Mouse (Mus musculus) gastrocnemius, postnatal 14 days (tissue): ENCODE measurements around the gene Dok1. TPM values are rescaled to one million over a fixed set of nuclear protein-coding genes. Genes with fewer than 3 reads are reported as not detected.
A peak's percentile ranks its signal among the peaks of the same experiment; 100 is the strongest.

Experiments used
- DNase-seq: peaks from one replicate; pipeline ENCODE4 v3.0.0; 2021; ENCODE audit warnings: mixed read lengths
- intact Hi-C: fragments of 180-260 bp; cut with DNase I; formaldehyde crosslinking; loops from one replicate; pipeline ENCODE4 v1.15.1; 2025; ENCODE audit warnings: low total_unique reads
- total RNA-seq, 2 experiments: library from RNA; stranded (reverse); gene quantifications; 2 replicates each; pipeline ENCODE4 v1.2.3; 2021

Dok1 gene
- total RNA-seq, 2 experiments from 2014 or later = 5.0 to 7.1 TPM

DNA sequence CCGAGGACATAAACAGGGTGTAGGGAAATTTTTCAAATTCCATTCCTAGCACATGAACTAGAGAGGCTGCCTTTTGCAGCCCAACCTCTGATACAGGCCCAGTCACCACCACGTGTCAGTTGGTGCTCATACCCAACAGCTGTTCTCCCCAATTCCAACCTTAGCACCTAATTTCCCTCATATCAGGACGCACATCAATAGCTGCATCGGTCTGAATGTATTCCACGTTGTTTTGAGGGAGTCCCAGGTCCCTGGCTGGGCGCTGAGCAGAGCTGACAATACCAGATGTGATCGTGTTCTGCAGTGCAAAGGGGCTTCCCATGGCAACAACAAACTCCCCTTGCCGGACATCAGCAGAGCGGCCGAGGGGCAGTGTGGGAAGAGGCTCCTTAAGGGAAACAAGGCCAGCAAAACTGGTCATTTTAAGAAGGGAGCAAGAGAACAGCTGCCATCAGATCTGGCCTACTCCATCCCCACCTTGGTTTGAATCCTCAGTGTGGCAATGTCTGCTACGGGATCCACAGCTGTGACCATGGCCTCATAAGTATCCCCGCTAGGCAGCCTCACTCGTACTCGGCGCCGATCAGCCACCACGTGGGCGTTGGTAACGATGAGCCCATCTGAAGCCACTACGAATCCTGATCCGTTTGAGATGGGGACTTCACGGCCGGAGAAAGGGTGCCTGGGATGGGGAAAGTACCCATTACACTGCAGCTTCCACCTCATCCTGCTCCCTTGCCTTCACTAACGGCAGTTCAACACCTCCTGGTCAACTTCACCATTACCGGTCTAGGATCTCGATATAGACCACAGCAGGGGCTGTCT lies 20.1 kb upstream of the Dok1 start:
- intact Hi-C loops = no loop called here
- DNase-seq = peak; percentile 27

DNA sequence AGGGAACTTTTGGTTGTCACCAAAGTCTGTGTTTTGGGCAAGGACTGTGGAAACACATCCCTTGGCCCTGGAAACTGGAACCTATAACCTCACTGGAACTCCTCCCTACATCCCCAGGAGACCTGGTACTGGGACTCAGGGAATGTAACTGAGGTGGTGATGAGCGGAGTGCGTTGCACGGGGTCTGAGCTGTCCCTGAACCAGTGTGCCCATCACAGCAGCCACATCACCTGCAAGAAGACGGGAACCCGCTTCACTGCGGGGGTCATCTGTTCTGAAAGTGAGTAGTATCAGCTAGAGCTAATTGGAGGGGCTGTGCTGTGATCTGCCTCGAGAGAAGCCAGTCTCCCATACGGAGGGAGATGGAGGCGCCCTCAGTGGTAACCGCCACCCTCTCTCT lies 16.1 kb upstream of the Dok1 start:
- intact Hi-C loops = loop anchor here (5.0 kb wide), 1 partner anchor 42 kb away; no protein-coding TSS in a partner anchor
- no peak for DNase-seq

- intact Hi-C loops = loop anchor here (5.0 kb wide), 1 partner anchor 37 kb away; no protein-coding TSS in a partner anchor
- no peak for DNase-seq
Observed at GRCm38 (mm10) chr6:83044742-83045141, 11.5 kb upstream of the Dok1 start.

- DNase-seq = no peak
- intact Hi-C loops = no loop called here
Observed at GRCm38 (mm10) chr6:83043993-83044392, 10.7 kb upstream of the Dok1 start.

DNA sequence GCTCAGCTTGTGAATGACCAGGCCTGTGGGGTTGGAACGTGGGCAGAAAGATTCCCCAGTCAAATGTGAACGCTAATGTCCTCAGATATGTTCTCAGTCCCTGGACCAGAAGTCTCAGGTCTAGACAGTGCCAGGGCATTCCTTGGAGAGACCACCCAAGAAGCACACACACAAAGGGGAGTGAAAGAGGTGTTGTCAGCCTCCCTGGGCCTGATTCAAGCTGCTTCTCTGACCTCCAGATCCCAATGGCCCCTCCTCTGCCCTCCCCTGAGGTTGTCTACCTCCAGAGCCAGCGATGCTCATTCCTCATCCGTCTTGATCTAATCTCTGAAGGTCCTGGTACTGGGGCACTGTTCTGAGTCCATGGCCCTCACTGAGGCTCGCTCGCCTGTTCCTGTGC lies 10.3 kb upstream of the Dok1 start:
- DNase-seq = no peak
- intact Hi-C loops = no loop called here

GRCm38 (mm10) chr6:83040601-83041000 lies 7.3 kb upstream of the Dok1 start:
- intact Hi-C loops = no loop called here
- DNase-seq = no peak

GRCm38 (mm10) chr6:83038496-83039012 lies 5.3 kb upstream of the Dok1 start:
- intact Hi-C loops = no loop called here
- peak; percentile 89 for DNase-seq

DNA sequence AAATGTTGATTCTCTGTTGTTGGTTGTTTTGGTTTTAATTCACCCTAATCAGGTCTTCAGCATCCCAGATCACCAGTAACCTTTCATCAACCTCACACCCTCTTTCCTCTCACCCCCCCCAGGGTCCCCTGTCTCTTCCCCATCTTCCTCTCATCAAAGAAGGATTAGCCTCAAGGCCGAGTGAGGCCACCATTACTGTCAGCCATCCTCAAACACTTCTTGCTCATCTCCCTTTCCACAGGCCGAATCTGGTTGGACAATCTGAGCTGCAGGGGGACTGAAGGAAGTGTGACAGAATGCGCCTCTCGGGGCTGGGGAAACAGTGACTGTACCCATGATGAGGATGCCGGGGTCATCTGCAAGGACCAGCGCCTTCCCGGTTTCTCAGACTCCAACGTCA lies 3.9 kb upstream of the Dok1 start:
- intact Hi-C loops = no loop called here
- DNase-seq = no peak

DNA sequence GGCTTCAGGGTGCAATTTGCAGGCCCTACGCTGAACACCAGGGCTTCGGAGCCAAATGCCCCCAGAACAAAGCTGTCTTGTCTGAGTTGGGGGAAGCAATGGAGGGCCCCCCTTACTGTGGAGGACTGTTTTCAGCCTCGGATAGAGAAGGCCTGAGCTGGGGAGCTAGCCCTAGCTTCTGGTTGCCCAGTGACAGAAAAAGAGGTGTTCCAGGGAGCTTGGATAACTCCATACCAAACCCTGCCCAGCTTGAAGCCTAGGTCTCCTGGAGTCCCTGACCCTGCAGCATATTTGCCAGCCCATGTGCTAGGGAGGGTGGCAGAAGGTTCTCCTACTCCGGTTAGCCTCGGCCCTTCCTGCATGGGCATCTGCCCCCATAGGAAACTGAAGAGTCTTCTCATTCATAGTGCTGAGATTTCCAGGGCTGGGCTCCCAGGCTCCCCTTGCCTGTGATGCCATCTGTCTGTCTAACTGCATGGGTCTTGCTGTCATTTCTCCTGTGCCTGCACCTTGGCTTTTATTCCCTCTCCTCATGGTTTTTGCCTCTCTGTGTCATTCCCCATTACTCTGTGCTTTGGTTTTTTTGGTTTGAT lies 1.3 kb upstream of the Dok1 start:
- no peak for DNase-seq
- intact Hi-C loops = no loop called here

- DNase-seq = peak; percentile 36
- intact Hi-C loops = no loop called here
Observed at GRCm38 (mm10) chr6:83032769-83033191, 491 bp downstream of the Dok1 start.

DNA sequence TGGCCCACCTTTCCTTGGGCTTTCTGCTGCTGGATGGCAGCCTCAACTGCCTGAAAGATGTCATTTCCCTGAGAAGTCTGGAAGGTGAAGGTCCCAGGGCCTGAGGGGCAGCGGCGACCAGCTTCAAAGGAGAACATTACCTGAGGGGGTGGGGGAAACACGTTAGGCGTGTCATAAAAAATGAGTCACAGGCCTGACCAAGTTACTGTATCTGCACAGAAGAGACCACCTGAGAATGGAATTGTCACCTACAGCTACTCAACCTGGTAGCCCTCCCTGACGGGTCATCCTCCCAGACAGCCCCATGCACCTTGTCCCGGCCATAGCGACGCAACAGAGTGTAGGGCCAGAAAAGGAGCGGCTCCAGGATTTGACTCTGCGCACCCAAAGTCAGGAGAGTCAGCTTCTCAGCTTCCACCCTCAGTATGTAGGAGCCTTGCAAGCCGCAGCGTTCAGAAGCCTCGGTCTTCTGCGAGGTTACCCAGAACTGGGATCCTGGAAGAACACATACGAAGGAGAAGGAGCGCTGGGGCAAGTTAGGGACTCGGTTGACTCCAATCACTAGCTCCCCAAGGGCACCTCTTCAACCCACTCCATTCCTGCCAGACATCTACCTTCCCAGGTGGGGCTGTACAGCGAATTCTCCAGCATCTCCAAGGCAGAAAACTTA lies 1.2 kb downstream of the Dok1 start:
- no peak for DNase-seq
- intact Hi-C loops = no loop called here

DNA sequence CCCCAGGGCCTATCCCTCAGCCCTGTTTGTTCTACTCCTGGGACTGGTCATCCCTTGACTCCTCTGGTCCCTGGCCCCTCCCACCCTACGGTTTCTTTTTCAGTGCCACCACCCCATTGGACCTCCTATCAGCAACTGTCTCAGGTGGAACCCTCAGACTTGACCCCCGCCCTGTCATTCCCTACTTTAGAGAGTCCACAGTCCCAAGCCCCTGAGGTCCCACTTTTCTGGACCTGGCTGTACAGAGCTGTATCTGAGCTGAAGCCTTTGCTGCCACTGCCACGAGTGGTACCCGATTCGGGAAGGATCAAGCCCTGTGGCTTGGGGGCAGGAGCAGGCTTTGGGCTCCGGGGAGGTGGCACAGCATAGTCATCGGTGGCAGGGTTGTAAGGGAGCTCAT lies 2.2 kb downstream of the Dok1 start:
- intact Hi-C loops = no loop called here
- DNase-seq = no peak

GRCm38 (mm10) chr6:83029777-83030176 lies 3.5 kb downstream of the Dok1 start:
- intact Hi-C loops = no loop called here
- no peak for DNase-seq

DNA sequence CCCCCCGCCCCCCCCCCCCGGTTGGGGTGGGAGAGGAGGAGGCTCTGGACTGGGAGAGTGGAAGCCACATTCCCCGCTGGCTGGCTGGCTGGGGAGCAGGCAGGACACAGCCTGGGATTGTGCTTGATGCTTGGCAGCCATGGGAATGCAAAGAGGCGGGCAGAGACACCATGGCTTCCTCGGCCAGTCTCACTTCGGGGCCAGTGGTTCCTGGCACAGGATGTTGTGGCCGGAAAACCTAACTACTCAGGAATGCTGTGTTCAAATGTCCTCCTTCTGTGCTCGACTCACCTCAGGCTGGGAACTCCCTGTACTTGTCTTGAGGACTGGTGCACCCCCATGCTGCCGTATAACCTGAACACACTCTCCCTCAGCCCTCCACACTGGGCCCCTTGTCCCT lies 5.6 kb downstream of the Dok1 start:
- DNase-seq = peak; percentile 59
- intact Hi-C loops = no loop called here

DNA sequence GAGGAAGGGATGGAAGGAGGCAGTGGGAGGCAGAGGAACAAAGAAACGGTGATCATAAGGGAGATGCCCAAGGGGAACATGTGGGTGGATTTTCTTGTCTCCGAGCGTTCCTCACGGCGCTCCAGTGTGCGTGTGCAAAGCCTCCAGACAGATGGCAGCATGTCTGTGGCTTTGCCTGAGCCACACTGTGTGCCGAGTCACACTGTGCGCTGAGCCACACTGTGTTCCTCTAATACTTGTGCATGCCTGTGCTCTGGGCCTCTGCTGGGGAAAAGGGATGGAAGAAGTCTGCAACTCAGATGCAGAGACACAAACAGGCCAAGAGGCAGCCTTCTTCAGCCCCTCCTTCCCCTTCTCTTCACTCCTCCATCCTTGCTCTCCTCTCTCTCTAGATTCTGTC lies 6.0 kb downstream of the Dok1 start:
- DNase-seq = no peak
- intact Hi-C loops = no loop called here

DNA sequence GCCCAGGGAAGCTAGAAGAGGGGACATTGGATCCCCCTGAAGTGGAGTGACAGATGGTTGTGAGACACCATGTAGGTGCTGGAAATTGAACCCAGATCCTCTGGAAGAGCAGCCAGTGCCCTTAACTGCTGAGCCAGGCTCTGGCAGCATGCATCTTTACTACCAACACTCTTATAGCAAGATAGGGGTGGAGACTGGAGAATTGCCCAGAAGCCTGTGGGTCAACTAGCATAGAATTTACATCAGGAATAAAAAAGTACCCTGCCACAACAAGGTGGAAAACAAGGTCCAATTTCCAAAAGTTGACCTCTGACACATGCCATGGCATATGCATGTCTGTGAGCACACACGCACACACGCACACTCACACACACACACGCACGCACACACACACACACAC lies 8.1 kb downstream of the Dok1 start:
- intact Hi-C loops = no loop called here
- DNase-seq = no peak

DNA sequence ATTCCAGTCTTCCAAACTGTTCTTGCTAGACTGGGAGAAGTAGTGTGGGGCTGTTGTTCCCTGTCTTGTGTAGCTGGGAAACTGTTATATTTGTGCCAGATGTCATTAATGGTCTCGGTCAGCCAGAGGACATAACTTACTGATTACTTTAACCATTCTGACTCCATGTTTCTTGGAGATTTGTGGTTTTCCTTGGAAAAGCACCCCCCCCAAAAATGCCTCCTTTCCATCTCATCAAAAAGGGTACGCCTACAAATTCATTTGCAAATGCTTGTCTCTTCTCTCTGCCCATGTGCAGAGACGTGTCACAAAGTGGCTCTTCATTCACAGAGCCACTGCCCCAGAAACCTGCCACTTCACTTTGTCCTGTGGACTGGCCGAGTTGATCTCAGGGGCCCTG lies 8.8 kb downstream of the Dok1 start:
- intact Hi-C loops = no loop called here
- DNase-seq = no peak

DNA sequence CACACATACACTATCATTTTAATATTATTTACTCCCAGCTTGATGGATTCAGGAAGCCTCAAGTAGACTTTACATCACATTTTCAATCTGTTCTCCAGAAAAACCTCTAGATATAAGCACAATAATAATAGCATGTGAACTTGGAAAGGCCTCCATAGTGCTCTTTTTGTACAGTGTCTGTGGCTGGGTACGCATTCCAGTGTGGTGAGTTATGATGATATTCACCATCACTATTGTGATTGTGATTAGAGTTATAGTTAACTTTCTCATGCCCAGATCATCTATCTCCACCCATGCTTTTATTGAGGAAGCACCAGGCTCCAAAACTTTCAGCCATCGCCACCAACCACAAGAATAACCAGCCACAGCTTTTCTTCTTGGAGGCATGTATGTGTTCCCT lies 9.5 kb downstream of the Dok1 start:
- intact Hi-C loops = no loop called here
- DNase-seq = no peak

DNA sequence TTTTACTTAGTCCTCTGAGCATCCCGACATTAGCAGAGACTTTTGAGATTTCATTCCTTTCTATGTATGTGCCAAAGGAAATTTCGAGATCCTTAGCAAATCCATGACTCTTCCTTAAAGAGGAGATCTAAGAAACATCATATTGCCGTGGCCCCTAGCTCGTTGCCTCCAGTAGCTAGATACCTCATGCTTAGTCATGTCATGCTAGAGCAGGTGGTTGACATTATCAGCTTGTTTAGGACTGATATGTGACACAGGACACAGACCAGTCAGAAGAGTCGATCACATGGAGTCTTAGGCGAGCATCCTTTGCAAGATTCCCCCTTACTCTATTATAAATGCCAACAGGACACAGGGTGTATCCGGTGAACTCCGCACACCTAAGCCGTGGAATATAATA lies 10.3 kb downstream of the Dok1 start:
- DNase-seq = no peak
- intact Hi-C loops = no loop called here

DNA sequence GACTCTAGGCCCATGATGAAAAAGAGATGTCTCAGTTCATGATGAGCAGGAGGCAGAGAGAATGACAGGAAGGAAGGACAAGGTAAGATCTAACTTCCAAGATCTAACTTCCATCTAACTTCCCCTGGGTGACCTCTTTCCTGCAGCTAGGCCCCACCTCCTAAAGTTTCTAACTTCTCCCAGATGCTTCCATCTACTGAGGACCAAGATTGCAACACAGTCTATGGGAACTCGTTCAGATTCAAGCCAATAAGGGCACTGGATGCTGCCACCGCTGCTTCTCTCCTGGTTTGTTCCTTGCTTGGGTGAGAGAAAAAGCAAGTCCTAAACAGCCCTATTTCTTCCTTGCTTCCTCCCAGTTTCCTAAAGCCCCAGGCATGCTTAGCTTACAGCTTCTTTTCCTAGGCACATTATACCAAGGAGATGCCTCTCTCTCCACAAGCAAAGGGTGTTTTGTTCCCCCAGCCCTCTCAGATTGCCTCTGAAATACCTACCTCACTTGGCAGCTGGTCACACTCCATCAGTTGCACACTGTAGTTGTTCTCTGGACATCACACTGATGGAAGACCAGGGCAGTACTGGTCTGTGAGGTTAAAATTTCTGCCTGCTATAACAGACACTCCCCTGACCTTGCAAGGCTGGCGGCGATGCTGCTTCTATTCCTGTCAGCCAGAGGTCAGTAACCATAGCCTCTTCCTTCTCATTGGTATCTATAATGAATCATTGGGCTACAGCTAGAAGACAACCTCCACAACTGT lies 12.3 kb downstream of the Dok1 start:
- intact Hi-C loops = no loop called here
- DNase-seq = no peak
